Mouse (Mus musculus): ENCODE data around the gene Papss2. TPM values are rescaled to one million over a fixed set of nuclear protein-coding genes. Genes with fewer than 3 reads are reported as not detected.
A peak's percentile ranks its signal among the peaks of the same experiment; 100 is the strongest.

Gene Papss2
- total RNA-seq, 2 experiments from 2014 or later = 4.8 to 5.1 TPM

GRCm38 (mm10) chr19:32627631-32628030, 32.0 kb downstream of the Papss2 start:
- Histone ChIP-seq H3K27ac (no peak overlapping the region), H3K4me3 (no peak overlapping the region)
- intact Hi-C loops (cut with DNase I) = no loop called here
- no peak for TF ChIP-seq CTCF (IDR thresholded peaks at IDR 0.05)
- no peak for DNase-seq

GRCm38 (mm10) chr19:32628572-32629132, 33.1 kb downstream of the Papss2 start:
- no peak overlapping the region for H3K27ac ChIP-seq
- DNase-seq = no peak
- no peak overlapping the region for H3K4me3 ChIP-seq
- intact Hi-C loops (cut with DNase I) = no loop called here
- no peak for TF ChIP-seq CTCF (IDR thresholded peaks at IDR 0.05)

GRCm38 (mm10) chr19:32634916-32635315, 39.3 kb downstream of the Papss2 start:
- H3K4me3 ChIP-seq = no peak overlapping the region
- no peak for DNase-seq
- peak overlapping the region; percentile 67 for H3K27ac ChIP-seq
- intact Hi-C loops (cut with DNase I) = loop anchor here (5.0 kb wide), 1 partner anchor 38 kb away; the partner anchor contains the start of gene Papss2
- TF ChIP-seq CTCF (IDR thresholded peaks at IDR 0.05) = no peak

DNA sequence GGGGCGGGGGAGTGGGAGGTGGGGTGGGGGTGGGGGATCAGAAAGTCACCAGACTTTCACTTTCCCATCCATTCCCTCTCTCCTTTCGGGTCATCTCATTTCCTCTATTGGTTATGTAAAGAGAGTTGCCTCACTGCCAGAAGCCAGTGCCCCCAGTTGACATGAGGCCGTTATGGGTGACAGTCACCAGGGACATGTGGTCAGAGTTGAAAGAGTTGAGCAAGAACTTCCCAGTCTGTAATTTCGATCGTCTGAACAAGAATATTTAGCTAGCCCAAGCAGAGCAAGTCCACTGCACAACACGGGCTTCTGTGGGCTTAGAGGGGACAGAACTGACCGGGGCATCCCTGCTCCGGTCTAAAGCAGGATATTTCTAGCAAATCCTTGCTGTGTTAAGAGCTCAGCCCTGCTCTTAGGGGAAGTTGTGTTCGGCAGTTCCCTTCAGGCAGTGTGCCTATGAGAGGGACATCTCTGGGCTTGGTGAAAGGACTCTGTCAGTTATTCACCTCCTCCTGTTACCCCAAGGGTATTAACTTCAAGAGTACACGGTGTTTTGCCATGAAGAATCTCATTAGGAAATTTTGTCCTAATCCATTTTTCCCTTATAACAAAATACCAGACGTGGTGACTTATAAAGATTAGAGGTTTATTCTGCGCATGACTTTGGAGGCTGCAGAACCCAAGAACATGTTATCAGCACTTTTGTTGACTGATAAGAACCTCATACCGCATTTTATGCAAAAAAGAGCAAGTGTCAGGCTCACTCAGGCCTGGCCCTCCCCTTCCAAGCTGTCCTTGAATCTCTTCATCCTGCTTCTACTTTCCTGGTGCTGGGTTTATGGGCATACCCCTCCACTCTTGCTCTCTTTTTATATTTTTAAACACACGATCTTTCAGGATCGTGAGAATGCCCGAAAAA, 42.0 kb downstream of the Papss2 start:
- DNase-seq = no peak
- Histone ChIP-seq H3K4me3 (peak overlapping the region; percentile 24; the same call in 1 of the 2 replicates), H3K27ac (no peak overlapping the region)
- TF ChIP-seq CTCF (IDR thresholded peaks at IDR 0.05) = no peak
- intact Hi-C loops (cut with DNase I) = no loop called here

- Histone ChIP-seq H3K4me3 (no peak overlapping the region), H3K27ac (no peak overlapping the region)
- intact Hi-C loops (cut with DNase I) = no loop called here
- no peak for DNase-seq
- no peak for TF ChIP-seq CTCF (IDR thresholded peaks at IDR 0.05)
These were observed 42.8 kb downstream of the Papss2 start for GRCm38 (mm10) chr19:32638276-32638903.

GRCm38 (mm10) chr19:32641535-32641934, 45.9 kb downstream of the Papss2 start:
- no peak for TF ChIP-seq CTCF (IDR thresholded peaks at IDR 0.05)
- DNase-seq = no peak
- intact Hi-C loops (cut with DNase I) = no loop called here
- H3K4me3 ChIP-seq = no peak overlapping the region
- no peak overlapping the region for H3K27ac ChIP-seq

GRCm38 (mm10) chr19:32641995-32642394, 46.4 kb downstream of the Papss2 start:
- Histone ChIP-seq H3K27ac (no peak overlapping the region), H3K4me3 (no peak overlapping the region)
- DNase-seq = no peak
- intact Hi-C loops (cut with DNase I) = no loop called here
- no peak for TF ChIP-seq CTCF (IDR thresholded peaks at IDR 0.05)

- TF ChIP-seq CTCF (IDR thresholded peaks at IDR 0.05) = peak; percentile 7; the same call in 1 of the 2 replicates
- DNase-seq = no peak
- H3K4me3 ChIP-seq = no peak overlapping the region
- intact Hi-C loops (cut with DNase I) = no loop called here
- no peak overlapping the region for H3K27ac ChIP-seq
These were observed 48.1 kb downstream of the Papss2 start for GRCm38 (mm10) chr19:32643642-32644041.

DNA sequence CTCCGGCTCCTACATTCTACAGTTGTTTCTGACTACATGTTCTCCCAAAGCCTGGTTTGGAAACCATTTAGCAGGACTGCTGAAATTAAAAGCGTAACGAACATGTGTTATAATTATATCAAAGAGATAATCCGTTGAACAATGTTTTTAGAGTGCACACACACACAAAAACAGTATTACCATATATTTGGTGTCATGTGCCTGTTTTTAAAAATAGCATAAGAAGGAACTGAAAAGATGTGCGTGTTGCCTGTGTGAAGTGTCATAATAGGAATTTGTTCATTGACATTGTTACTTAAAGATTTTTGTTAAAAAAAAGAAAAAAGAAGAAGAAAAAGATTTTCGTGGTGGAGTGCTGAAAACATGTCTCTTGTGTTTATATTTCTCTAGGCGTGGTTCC, 50.3 kb downstream of the Papss2 start:
- Histone ChIP-seq H3K27ac (no peak overlapping the region), H3K4me3 (no peak overlapping the region)
- TF ChIP-seq CTCF (IDR thresholded peaks at IDR 0.05) = no peak
- intact Hi-C loops (cut with DNase I) = no loop called here
- DNase-seq = no peak

- intact Hi-C loops (cut with DNase I) = no loop called here
- H3K27ac ChIP-seq = no peak overlapping the region
- no peak for DNase-seq
- no peak for TF ChIP-seq CTCF (IDR thresholded peaks at IDR 0.05)
- H3K4me3 ChIP-seq = no peak overlapping the region
These were observed 50.8 kb downstream of the Papss2 start for GRCm38 (mm10) chr19:32646382-32646781.

GRCm38 (mm10) chr19:32648019-32648571, 52.5 kb downstream of the Papss2 start:
- Histone ChIP-seq H3K4me3 (no peak overlapping the region), H3K27ac (no peak overlapping the region)
- no peak for TF ChIP-seq CTCF (IDR thresholded peaks at IDR 0.05)
- DNase-seq = no peak
- intact Hi-C loops (cut with DNase I) = no loop called here

DNA sequence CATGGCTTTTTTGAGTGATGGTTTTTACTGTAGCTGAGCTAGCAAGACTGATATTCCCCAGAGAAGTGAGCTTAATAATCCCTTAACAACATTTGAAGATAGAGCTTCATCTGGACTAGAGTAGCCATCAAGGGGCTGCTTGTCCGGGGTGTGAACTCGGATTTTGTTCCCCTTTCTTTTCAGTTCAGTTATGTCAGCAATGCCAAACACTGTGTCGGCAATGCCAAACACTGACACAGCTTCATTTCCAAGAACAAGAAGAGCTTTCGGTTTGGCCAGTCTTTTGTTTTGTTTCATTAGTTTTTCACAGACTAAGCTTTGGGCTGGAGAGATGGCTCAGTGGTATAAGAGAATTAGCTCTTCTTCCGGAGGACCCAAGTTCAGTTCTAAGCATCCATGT, 55.5 kb downstream of the Papss2 start:
- Histone ChIP-seq H3K4me3 (no peak overlapping the region), H3K27ac (no peak overlapping the region)
- no peak for TF ChIP-seq CTCF (IDR thresholded peaks at IDR 0.05)
- intact Hi-C loops (cut with DNase I) = no loop called here
- no peak for DNase-seq

DNA sequence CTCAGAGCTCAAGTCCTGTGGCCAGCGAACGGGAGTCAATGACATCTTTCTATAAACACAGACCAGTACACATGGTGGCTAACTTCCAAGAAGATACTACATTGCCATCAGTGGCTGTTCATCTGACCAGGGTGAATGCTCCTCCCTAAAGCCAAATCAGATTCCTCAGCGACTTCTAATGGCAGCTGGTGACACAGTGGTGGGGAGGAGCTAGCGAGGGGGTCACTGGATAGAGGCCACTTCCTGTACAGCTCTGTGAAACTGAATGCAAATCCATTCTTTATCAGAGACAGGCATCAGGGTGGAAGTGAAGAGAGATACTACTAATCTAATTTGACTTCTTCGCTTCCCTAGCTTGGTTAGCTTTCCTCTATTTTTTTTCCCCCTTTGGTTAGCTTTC, 57.5 kb downstream of the Papss2 start:
- no peak overlapping the region for H3K27ac ChIP-seq
- DNase-seq = no peak
- no peak for TF ChIP-seq CTCF (IDR thresholded peaks at IDR 0.05)
- H3K4me3 ChIP-seq = no peak overlapping the region
- intact Hi-C loops (cut with DNase I) = no loop called here

Data from gastrocnemius, adult 2 months (tissue).